Mouse (Mus musculus): Measurements from ENCODE around the gene Foxd1. TPM values are rescaled to one million over a fixed set of nuclear protein-coding genes. Genes with fewer than 3 reads are reported as not detected.

The Foxd1 gene
- polyA plus RNA-seq, 1 experiment from 2014 or later, result 0.20 TPM

GRCm38 (mm10) chr13:98349491-98349890 is 4.6 kb upstream of the Foxd1 start:
- Histone ChIP-seq H3K4me1 (ENCODE audit: control insufficient read depth, insufficient read depth, low read length) (peaks cover 3% of the 10 kb centered on the region; the same call in 1 of the 2 replicates), H3K27ac (ENCODE audit: low read depth, low read length) (no peak overlapping the region), H3K27me3 (ENCODE audit: control insufficient read depth, insufficient read depth, low read length) (peaks cover 48% of the 10 kb centered on the region), H3K9me3 (replicated peaks; ENCODE audit: control insufficient read depth, low read length) (no peaks in the 10 kb centered on the region), H3K4me3 (ENCODE audit: low read depth, low read length) (no peak overlapping the region), H3K9ac (ENCODE audit: low read depth, low read length) (no peak overlapping the region), H3K36me3 (ENCODE audit: control insufficient read depth, insufficient read depth, low read length) (no peaks in the 10 kb centered on the region), H3K4me2 (no peak overlapping the region)
- 67% methylated on average over 4 of the region's 4 CpGs for WGBS (ENCODE audit: insufficient replicate concordance)
- ATAC-seq (replicated peaks; ENCODE audit: insufficient number of reproducible peaks, low FRiP score, low TSS enrichment), result no peak

- no peak for ATAC-seq (replicated peaks; ENCODE audit: insufficient number of reproducible peaks, low FRiP score, low TSS enrichment)
- Histone ChIP-seq H3K4me1 (ENCODE audit: control insufficient read depth, insufficient read depth, low read length) (peaks cover 7% of the 10 kb centered on the region; the same call in 1 of the 2 replicates), H3K4me3 (ENCODE audit: low read depth, low read length) (no peak overlapping the region), H3K36me3 (ENCODE audit: control insufficient read depth, insufficient read depth, low read length) (no peaks in the 10 kb centered on the region), H3K9ac (ENCODE audit: low read depth, low read length) (no peak overlapping the region), H3K27me3 (ENCODE audit: control insufficient read depth, insufficient read depth, low read length) (peaks cover 64% of the 10 kb centered on the region), H3K4me2 (no peak overlapping the region), H3K27ac (ENCODE audit: low read depth, low read length) (no peak overlapping the region), H3K9me3 (replicated peaks; ENCODE audit: control insufficient read depth, low read length) (no peaks in the 10 kb centered on the region)
- 11% methylated on average over 8 of the region's 8 CpGs for WGBS (ENCODE audit: insufficient replicate concordance)
These were observed 2.5 kb upstream of the Foxd1 start for GRCm38 (mm10) chr13:98351527-98351926.

GRCm38 (mm10) chr13:98352381-98352975 is 1.6 kb upstream of the Foxd1 start:
- no peak for ATAC-seq (replicated peaks; ENCODE audit: insufficient number of reproducible peaks, low FRiP score, low TSS enrichment)
- Histone ChIP-seq H3K9ac (ENCODE audit: low read depth, low read length) (no peak overlapping the region), H3K27ac (ENCODE audit: low read depth, low read length) (no peak overlapping the region), H3K4me2 (no peak overlapping the region), H3K27me3 (ENCODE audit: control insufficient read depth, insufficient read depth, low read length) (peaks cover 70% of the 10 kb centered on the region), H3K36me3 (ENCODE audit: control insufficient read depth, insufficient read depth, low read length) (no peaks in the 10 kb centered on the region), H3K9me3 (replicated peaks; ENCODE audit: control insufficient read depth, low read length) (no peaks in the 10 kb centered on the region), H3K4me3 (ENCODE audit: low read depth, low read length) (no peak overlapping the region), H3K4me1 (ENCODE audit: control insufficient read depth, insufficient read depth, low read length) (peaks cover 7% of the 10 kb centered on the region; the same call in 1 of the 2 replicates)
- WGBS (ENCODE audit: insufficient replicate concordance), result 14% methylated on average over 14 of the region's 14 CpGs

GRCm38 (mm10) chr13:98353709-98354089 is 343 bp upstream of the Foxd1 start:
- 2% methylated on average over 13 of the region's 13 CpGs for WGBS (ENCODE audit: insufficient replicate concordance)
- H3K4me2 ChIP-seq, result peak overlapping the region; percentile 87
- peaks cover 83% of the 10 kb centered on the region for H3K27me3 ChIP-seq (ENCODE audit: control insufficient read depth, insufficient read depth, low read length)
- no peaks in the 10 kb centered on the region for H3K36me3 ChIP-seq (ENCODE audit: control insufficient read depth, insufficient read depth, low read length)
- H3K4me3 ChIP-seq (ENCODE audit: low read depth, low read length), result peak overlapping the region; percentile 56
- no peak overlapping the region for H3K9ac ChIP-seq (ENCODE audit: low read depth, low read length)
- no peak for ATAC-seq (replicated peaks; ENCODE audit: insufficient number of reproducible peaks, low FRiP score, low TSS enrichment)
- peaks cover 7% of the 10 kb centered on the region; the same call in 1 of the 2 replicates for H3K4me1 ChIP-seq (ENCODE audit: control insufficient read depth, insufficient read depth, low read length)
- H3K27ac ChIP-seq (ENCODE audit: low read depth, low read length), result no peak overlapping the region
- no peaks in the 10 kb centered on the region for H3K9me3 ChIP-seq (replicated peaks; ENCODE audit: control insufficient read depth, low read length)

GRCm38 (mm10) chr13:98354871-98355558 is 973 bp downstream of the Foxd1 start:
- H3K9me3 ChIP-seq (replicated peaks; ENCODE audit: control insufficient read depth, low read length), result no peaks in the 10 kb centered on the region
- 0 out of 2 replicates have a peak overlapping the region, but pooled peaks have one; percentile 39 for H3K9ac ChIP-seq (ENCODE audit: low read depth, low read length)
- WGBS (ENCODE audit: insufficient replicate concordance), result under 1% methylated on average over 83 of the region's 102 CpGs
- no peaks in the 10 kb centered on the region for H3K36me3 ChIP-seq (ENCODE audit: control insufficient read depth, insufficient read depth, low read length)
- H3K4me1 ChIP-seq (ENCODE audit: control insufficient read depth, insufficient read depth, low read length), result peaks cover 7% of the 10 kb centered on the region; the same call in 1 of the 2 replicates
- peaks cover 85% of the 10 kb centered on the region for H3K27me3 ChIP-seq (ENCODE audit: control insufficient read depth, insufficient read depth, low read length)
- no peak overlapping the region for H3K27ac ChIP-seq (ENCODE audit: low read depth, low read length)
- peak overlapping the region; percentile 87 for H3K4me2 ChIP-seq
- H3K4me3 ChIP-seq (ENCODE audit: low read depth, low read length), result peak overlapping the region; percentile 56
- 0 out of 2 replicates have a peak, but pooled peaks have one; percentile 5 for ATAC-seq (replicated peaks; ENCODE audit: insufficient number of reproducible peaks, low FRiP score, low TSS enrichment)

GRCm38 (mm10) chr13:98355559-98356111 is 1.6 kb downstream of the Foxd1 start:
- peaks cover 7% of the 10 kb centered on the region; the same call in 1 of the 2 replicates for H3K4me1 ChIP-seq (ENCODE audit: control insufficient read depth, insufficient read depth, low read length)
- no peak overlapping the region for H3K27ac ChIP-seq (ENCODE audit: low read depth, low read length)
- H3K36me3 ChIP-seq (ENCODE audit: control insufficient read depth, insufficient read depth, low read length), result no peaks in the 10 kb centered on the region
- WGBS (ENCODE audit: insufficient replicate concordance), result under 1% methylated on average over 67 of the region's 81 CpGs
- H3K4me2 ChIP-seq, result peak overlapping the region; percentile 87
- 0 out of 2 replicates have a peak overlapping the region, but pooled peaks have one; percentile 39 for H3K9ac ChIP-seq (ENCODE audit: low read depth, low read length)
- H3K9me3 ChIP-seq (replicated peaks; ENCODE audit: control insufficient read depth, low read length), result no peaks in the 10 kb centered on the region
- ATAC-seq (replicated peaks; ENCODE audit: insufficient number of reproducible peaks, low FRiP score, low TSS enrichment), result no peak
- peak overlapping the region; percentile 56 for H3K4me3 ChIP-seq (ENCODE audit: low read depth, low read length)
- peaks cover 85% of the 10 kb centered on the region for H3K27me3 ChIP-seq (ENCODE audit: control insufficient read depth, insufficient read depth, low read length)

- 9% methylated on average over 9 of the region's 9 CpGs for WGBS (ENCODE audit: insufficient replicate concordance)
- Histone ChIP-seq H3K4me1 (ENCODE audit: control insufficient read depth, insufficient read depth, low read length) (peaks cover 7% of the 10 kb centered on the region; the same call in 1 of the 2 replicates), H3K36me3 (ENCODE audit: control insufficient read depth, insufficient read depth, low read length) (no peaks in the 10 kb centered on the region), H3K4me3 (ENCODE audit: low read depth, low read length) (peak overlapping the region; percentile 56; the same call in 1 of the 2 replicates), H3K9ac (ENCODE audit: low read depth, low read length) (no peak overlapping the region), H3K4me2 (peak overlapping the region; percentile 87), H3K27me3 (ENCODE audit: control insufficient read depth, insufficient read depth, low read length) (peaks cover 85% of the 10 kb centered on the region), H3K27ac (ENCODE audit: low read depth, low read length) (no peak overlapping the region), H3K9me3 (replicated peaks; ENCODE audit: control insufficient read depth, low read length) (no peaks in the 10 kb centered on the region)
- no peak for ATAC-seq (replicated peaks; ENCODE audit: insufficient number of reproducible peaks, low FRiP score, low TSS enrichment)
These were observed 2.3 kb downstream of the Foxd1 start for GRCm38 (mm10) chr13:98356176-98356972.

GRCm38 (mm10) chr13:98356973-98357425 is 3.0 kb downstream of the Foxd1 start:
- 8% methylated on average over 6 of the region's 6 CpGs for WGBS (ENCODE audit: insufficient replicate concordance)
- Histone ChIP-seq H3K27ac (ENCODE audit: low read depth, low read length) (no peak overlapping the region), H3K9me3 (replicated peaks; ENCODE audit: control insufficient read depth, low read length) (no peaks in the 10 kb centered on the region), H3K36me3 (ENCODE audit: control insufficient read depth, insufficient read depth, low read length) (no peaks in the 10 kb centered on the region), H3K9ac (ENCODE audit: low read depth, low read length) (no peak overlapping the region), H3K4me1 (ENCODE audit: control insufficient read depth, insufficient read depth, low read length) (peaks cover 7% of the 10 kb centered on the region; the same call in 1 of the 2 replicates), H3K4me3 (ENCODE audit: low read depth, low read length) (no peak overlapping the region), H3K4me2 (no peak overlapping the region), H3K27me3 (ENCODE audit: control insufficient read depth, insufficient read depth, low read length) (peaks cover 81% of the 10 kb centered on the region)
- ATAC-seq (replicated peaks; ENCODE audit: insufficient number of reproducible peaks, low FRiP score, low TSS enrichment), result no peak

All from heart, embryonic 11.5 days (tissue).